Mouse (Mus musculus) MEL (cell line): ENCODE measurements around the gene Fjx1.

Experiments
- BHLHE40 ChIP-seq: IDR thresholded peaks from 2 replicates; pipeline ENCODE4 v1.6.1; 2012; ENCODE audit warnings: low read depth, mild to moderate bottlenecking, inconsistent platforms, low read length, improper control_type of control experiment, borderline replicate concordance
- CTCF ChIP-seq, 3 experiments: IDR thresholded peaks in 2 of 3; conservative IDR thresholded peaks in 1 of 3; 2 replicates each; pipeline ENCODE4 v1.5.1; 2011 to 2012; ENCODE audit warnings: low read length in 3 of 3, low read depth in 2 of 3, mild to moderate bottlenecking in 2 of 3, improper control_type of control experiment in 1 of 3, inconsistent platforms in 1 of 3, mixed read lengths in 1 of 3, moderate library complexity in 1 of 3; ENCODE audit not compliant: control insufficient read depth in 1 of 3, insufficient read depth in 1 of 3, poor library complexity in 1 of 3, severe bottlenecking in 1 of 3
- ELF1 ChIP-seq: IDR thresholded peaks from 2 replicates; pipeline ENCODE4 v1.6.1; 2014; ENCODE audit warnings: low read depth, mild to moderate bottlenecking, inconsistent platforms, low read length, improper control_type of control experiment, moderate library complexity
- GATA1 ChIP-seq: IDR thresholded peaks from 2 replicates; pipeline ENCODE4 v1.6.1; 2011; ENCODE audit warnings: low read depth, low read length, improper control_type of control experiment
- MYB ChIP-seq: IDR thresholded peaks from 2 replicates; pipeline ENCODE4 v1.6.1; 2011; ENCODE audit warnings: mild to moderate bottlenecking, low read depth, low read length, improper control_type of control experiment
- TAL1 ChIP-seq: IDR thresholded peaks from 2 replicates; pipeline ENCODE4 v1.6.1; 2012; ENCODE audit warnings: mild to moderate bottlenecking, inconsistent platforms, low read length, moderate library complexity, mixed read lengths
- UBTF ChIP-seq: IDR thresholded peaks from 2 replicates; pipeline ENCODE4 v1.6.1; 2012; ENCODE audit warnings: low read depth, mild to moderate bottlenecking, inconsistent platforms, low read length, improper control_type of control experiment, moderate library complexity, borderline replicate concordance; ENCODE audit not compliant: insufficient read depth
- ZMIZ1 ChIP-seq: IDR thresholded peaks from 2 replicates; pipeline ENCODE4 v1.6.1; 2012; ENCODE audit warnings: low read depth, mild to moderate bottlenecking, inconsistent platforms, low read length, improper control_type of control experiment, moderate library complexity

- TF ChIP-seq UBTF = no peak
- TF ChIP-seq MYB = no peak
- peak; percentile 0; the same call in 1 of the 2 replicates for TF ChIP-seq TAL1
- TF ChIP-seq BHLHE40 = no peak
- no peak for TF ChIP-seq ZMIZ1
- TF ChIP-seq GATA1 = no peak; the same call in 1 of the 2 replicates
- TF ChIP-seq ELF1 = no peak
- no peak for TF ChIP-seq CTCF (IDR thresholded peaks at IDR 0.05 in 2 of 3, conservative IDR thresholded peaks at IDR 0.05 in 1 of 3; ENCODE audit: control insufficient read depth in 1 of 3, insufficient read depth in 1 of 3, low read depth in 2 of 3, low read length in 3 of 3, poor library complexity in 1 of 3, severe bottlenecking in 1 of 3)
Observed at GRCm38 (mm10) chr2:102401352-102401692, 51.0 kb downstream of the Fjx1 start.
